Mouse (Mus musculus) neural tube, embryonic 11.5 days (tissue): ENCODE measurements around the gene Rtn4ip1. TPM values are rescaled to one million over a fixed set of nuclear protein-coding genes. Genes with fewer than 3 reads are reported as not detected.

Experiments
- ATAC-seq: fragments of 200-750 bp; cut with Nextera tagmentation; 2 replicates; pipeline ENCODE4 v1.8.0; 2017; ENCODE audit warnings: moderate number of reproducible peaks, mild to moderate bottlenecking, moderate TSS enrichment, moderate library complexity; ENCODE audit not compliant: insufficient read depth, low FRiP score, low TSS enrichment
- DNase-seq: peaks from one replicate; pipeline ENCODE4 v3.0.0-alpha.2; 2015; ENCODE audit warnings: low spot score
- H3K27ac ChIP-seq: fragments of 300-500 bp; sonication (generic); 2 replicates; pipeline ENCODE4 v1.5.1; 2014; ENCODE audit warnings: low read depth, mild to moderate bottlenecking, low read length
- H3K27me3 ChIP-seq: fragments of 300-500 bp; sonication (generic); 2 replicates; pipeline ENCODE4 v1.6.1; 2014; ENCODE audit warnings: mild to moderate bottlenecking, low read length, mixed read lengths; ENCODE audit not compliant: control insufficient read depth, insufficient read depth
- H3K36me3 ChIP-seq: fragments of 300-500 bp; sonication (generic); 2 replicates; pipeline ENCODE4 v1.6.1; 2014; ENCODE audit warnings: mild to moderate bottlenecking, low read length, moderate library complexity, mixed read lengths; ENCODE audit not compliant: control insufficient read depth, insufficient read depth
- H3K4me1 ChIP-seq: fragments of 300-500 bp; sonication (generic); 2 replicates; pipeline ENCODE4 v1.6.1; 2014; ENCODE audit warnings: low read length, mixed read lengths; ENCODE audit not compliant: control insufficient read depth, insufficient read depth
- H3K4me2 ChIP-seq: fragments of 300-500 bp; sonication (generic); 2 replicates; pipeline ENCODE4 v1.6.1; 2014; ENCODE audit warnings: low read depth, mild to moderate bottlenecking, moderate library complexity
- H3K4me3 ChIP-seq: fragments of 300-500 bp; sonication (generic); 2 replicates; pipeline ENCODE4 v1.5.1; 2014; ENCODE audit warnings: low read depth, low read length
- H3K9ac ChIP-seq: fragments of 300-500 bp; sonication (generic); 2 replicates; pipeline ENCODE4 v1.6.1; 2014; ENCODE audit warnings: mild to moderate bottlenecking, low read length
- H3K9me3 ChIP-seq: fragments of 300-500 bp; sonication (generic); 2 replicates; pipeline ENCODE4 v1.6.1; 2016; ENCODE audit warnings: low read length; ENCODE audit not compliant: control insufficient read depth
- WGBS: fragments of 180-500 bp; shearing (Covaris S2); extraction: QIAGEN DNeasy Blood & Tissue Kit; methylation state at CpG from one replicate; pipeline ENCODE4 v1.1.7; 2014; 5-methylcytosine and 5-hydroxymethylcytosine counted together
- polyA plus RNA-seq: library from polyadenylated mRNA; unstranded; fragments of >200 nt; fragmentation: Nextera tagmentation; extraction: Ambion mirVana; gene quantifications from 2 replicates; pipeline ENCODE4 v1.2.1, GENCODE M21; 2014

The Rtn4ip1 gene
- polyA plus RNA-seq, 1 experiment from 2014 or later, result 19.4 TPM

DNA sequence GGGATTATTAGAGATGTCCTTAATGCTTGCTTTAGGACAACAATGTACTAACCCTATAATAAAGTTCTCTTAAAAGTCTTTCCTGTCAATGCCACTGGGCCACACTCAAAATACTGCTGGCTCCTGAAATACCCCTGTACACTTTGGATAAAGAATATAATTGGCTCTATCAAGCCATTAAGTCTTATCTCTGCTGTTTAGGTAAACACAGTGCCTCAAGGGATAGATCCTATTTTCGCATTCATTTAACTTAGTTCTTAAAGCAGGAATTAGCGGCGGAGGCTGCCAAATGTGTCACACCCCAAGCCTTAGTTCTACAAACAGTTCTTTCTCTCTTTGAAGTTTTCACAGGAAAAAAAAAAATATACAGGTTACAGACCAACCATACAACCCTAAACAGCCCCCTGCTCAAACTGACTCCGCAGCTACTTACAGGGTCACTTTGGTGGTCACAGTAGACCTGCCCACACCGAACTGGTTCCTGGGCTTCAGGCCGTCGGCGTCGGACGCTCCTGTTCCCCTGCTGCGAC lies 101.5 kb downstream of the Rtn4ip1 start:
- ATAC-seq (no peak), DNase-seq (no peak)
- Histone ChIP-seq H3K4me3 (peak overlapping the region; percentile 47), H3K9me3 (no peaks in the 10 kb centered on the region), H3K9ac (no peak overlapping the region), H3K36me3 (no peaks in the 10 kb centered on the region), H3K4me1 (peaks cover 13% of the 10 kb centered on the region), H3K4me2 (peak overlapping the region; percentile 47), H3K27ac (no peak overlapping the region), H3K27me3 (peaks cover 54% of the 10 kb centered on the region)
- WGBS, result 4% methylated on average over 11 of the region's 11 CpGs

GRCm38 (mm10) chr10:44003551-44004151 lies 102.0 kb downstream of the Rtn4ip1 start:
- H3K27ac ChIP-seq, result no peak overlapping the region
- under 1% methylated on average over 65 of the region's 68 CpGs for WGBS
- H3K9ac ChIP-seq, result peak overlapping the region; percentile 22
- H3K27me3 ChIP-seq, result peaks cover 54% of the 10 kb centered on the region
- peak overlapping the region; percentile 47 for H3K4me2 ChIP-seq
- H3K9me3 ChIP-seq, result no peaks in the 10 kb centered on the region
- no peaks in the 10 kb centered on the region for H3K36me3 ChIP-seq
- peaks cover 13% of the 10 kb centered on the region for H3K4me1 ChIP-seq
- DNase-seq (peak; percentile 54), ATAC-seq (0 out of 2 replicates have a peak, but pooled peaks have one; percentile 16)
- H3K4me3 ChIP-seq, result peak overlapping the region; percentile 47

DNA sequence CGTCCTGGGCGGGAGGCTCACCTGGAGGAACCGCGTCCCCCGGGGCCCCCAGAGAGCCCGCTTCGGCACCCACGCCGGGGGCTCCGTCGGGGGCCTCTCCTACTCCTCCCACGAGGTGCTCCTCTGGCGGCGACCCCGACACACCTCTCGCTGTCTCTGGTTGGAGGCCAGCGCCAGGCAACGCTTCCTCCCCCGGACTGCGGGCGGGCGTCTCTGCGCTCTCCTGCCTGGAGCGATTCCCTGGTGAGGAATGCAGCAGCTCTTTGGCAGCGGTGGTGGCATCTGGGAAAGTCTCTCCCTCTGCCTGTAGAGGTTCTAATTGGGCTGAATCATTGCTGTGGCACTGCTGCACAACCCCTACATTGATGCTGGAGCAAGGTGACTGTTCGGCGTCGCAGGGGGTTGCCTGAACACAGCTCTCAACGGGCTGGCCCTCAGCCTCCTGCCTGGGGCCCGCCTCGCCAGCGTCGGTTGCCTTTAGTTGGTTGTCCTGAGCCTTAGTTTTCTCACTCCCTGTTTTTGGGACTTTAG lies 102.7 kb downstream of the Rtn4ip1 start:
- Histone ChIP-seq H3K9me3 (no peaks in the 10 kb centered on the region), H3K4me1 (peaks cover 13% of the 10 kb centered on the region), H3K36me3 (no peaks in the 10 kb centered on the region), H3K4me2 (peak overlapping the region; percentile 47), H3K4me3 (peak overlapping the region; percentile 47), H3K9ac (no peak overlapping the region), H3K27ac (no peak overlapping the region), H3K27me3 (peaks cover 54% of the 10 kb centered on the region)
- ATAC-seq (no peak), DNase-seq (peak; percentile 39)
- WGBS, result under 1% methylated on average over 33 of the region's 33 CpGs

GRCm38 (mm10) chr10:44005677-44006641 lies 104.4 kb downstream of the Rtn4ip1 start:
- 2% methylated on average over 40 of the region's 40 CpGs for WGBS
- no peaks in the 10 kb centered on the region for H3K9me3 ChIP-seq
- H3K4me3 ChIP-seq, result peak overlapping the region; percentile 13
- DNase-seq (peak; percentile 53), ATAC-seq (no peak)
- H3K9ac ChIP-seq, result no peak overlapping the region; the same call in 1 of the 2 replicates
- no peak overlapping the region for H3K27ac ChIP-seq
- peaks cover 54% of the 10 kb centered on the region for H3K27me3 ChIP-seq
- H3K4me1 ChIP-seq, result peaks cover 13% of the 10 kb centered on the region
- H3K4me2 ChIP-seq, result peak overlapping the region; percentile 49
- H3K36me3 ChIP-seq, result no peaks in the 10 kb centered on the region

Other genes starting within 250 kb of the Rtn4ip1 start
- gene Qrsl1, start 62 bp upstream of the Rtn4ip1 start, polyA plus RNA-seq, result 25.5 and 27.9 TPM in 2 replicates
- gene Crybg1, start 247.0 kb downstream of the Rtn4ip1 start, polyA plus RNA-seq, result 0.05 and 0.12 TPM in 2 replicates